Mouse (Mus musculus) ES-E14 (cell line): ENCODE results near the gene Apon. TPM values are rescaled to one million over a fixed set of nuclear protein-coding genes. Genes with fewer than 3 reads are reported as not detected.
A peak's percentile ranks its signal among the peaks of the same experiment; 100 is the strongest.
"Not testable (repeated sequence)": the region's sequence is repeated elsewhere in the genome, so short reads cannot be mapped to it uniquely, and the experiment has no call there.

Source experiments
- DNase-seq: peaks from one replicate; pipeline ENCODE4 v3.0.0-alpha.2; 2013; ENCODE audit warnings: low read depth, low spot score
- H3K27ac ChIP-seq: 2 replicates; pipeline ENCODE4 v1.5.1; 2012; ENCODE audit warnings: low read depth, mild to moderate bottlenecking, low read length, moderate library complexity, mixed read lengths; ENCODE audit not compliant: poor library complexity, insufficient read depth, severe bottlenecking
- H3K36me3 ChIP-seq: 2 replicates; pipeline ENCODE4 v1.6.1; 2012; ENCODE audit warnings: mild to moderate bottlenecking, low read length, moderate library complexity, mixed read lengths; ENCODE audit not compliant: control insufficient read depth, poor library complexity, insufficient read depth, severe bottlenecking
- H3K4me1 ChIP-seq, 2 experiments: fragments of 150-350 bp in 1 of 2; sonication (generic) in 1 of 2; 2 replicates each; pipeline ENCODE4 v1.6.1; 2012; ENCODE audit warnings: low read length in 2 of 2, mild to moderate bottlenecking in 1 of 2, mixed read lengths in 1 of 2; ENCODE audit not compliant: control insufficient read depth in 2 of 2, insufficient read depth in 2 of 2, poor library complexity in 1 of 2
- H3K4me3 ChIP-seq, 2 experiments: fragments of 150-350 bp in 1 of 2; sonication (generic) in 1 of 2; 2 replicates each; pipeline ENCODE4 v1.5.1; 2012; ENCODE audit warnings: low read length in 2 of 2, low read depth in 1 of 2, mild to moderate bottlenecking in 1 of 2, mixed read lengths in 1 of 2; ENCODE audit not compliant: insufficient read depth in 1 of 2, poor library complexity in 1 of 2, severe bottlenecking in 1 of 2
- H3K9ac ChIP-seq: 2 replicates; pipeline ENCODE4 v1.6.1; 2012; ENCODE audit warnings: low read depth, mild to moderate bottlenecking, low read length, mixed read lengths; ENCODE audit not compliant: poor library complexity, insufficient read depth, severe bottlenecking
- H3K9me3 ChIP-seq: fragments of 150-350 bp; sonication (generic); 2 replicates; pipeline ENCODE4 v1.6.1; 2012; ENCODE audit warnings: low read depth, mild to moderate bottlenecking, low read length; ENCODE audit not compliant: control insufficient read depth, insufficient read depth
- CHD2 ChIP-seq: IDR thresholded peaks from 2 replicates; pipeline ENCODE4 v1.6.1; 2014; ENCODE audit warnings: mild to moderate bottlenecking, low read depth, low read length, inconsistent platforms
- HCFC1 ChIP-seq: IDR thresholded peaks from 2 replicates; pipeline ENCODE4 v1.6.1; 2012; ENCODE audit warnings: low read length, inconsistent platforms, borderline replicate concordance; ENCODE audit not compliant: insufficient read depth
- MAFK ChIP-seq: IDR thresholded peaks from 2 replicates; pipeline ENCODE4 v1.6.1; 2014; ENCODE audit warnings: mild to moderate bottlenecking, low read depth, low read length, inconsistent platforms; ENCODE audit not compliant: insufficient read depth
- ZC3H11A ChIP-seq: IDR thresholded peaks from 2 replicates; pipeline ENCODE4 v1.6.1; 2012; ENCODE audit warnings: low read depth, mild to moderate bottlenecking, inconsistent platforms, low read length, borderline replicate concordance
- ZNF384 ChIP-seq: IDR thresholded peaks from 2 replicates; pipeline ENCODE4 v1.6.1; 2012; ENCODE audit warnings: low read depth, low read length, inconsistent platforms
- in situ Hi-C, 2 experiments: fragments of 600-800 bp; cut with MboI; formaldehyde crosslinking; loops; one replicate each; pipeline ENCODE4 v1.15.1; 2025; ENCODE audit warnings: low sequenced_read_pairs in 2 of 2, inconsistent platforms in 1 of 2; ENCODE audit not compliant: unreplicated experiment in 2 of 2
- total RNA-seq: library from RNA; depleted of rRNA; stranded (reverse); fragments of 300-350 nt; gene quantifications from 2 replicates; pipeline ENCODE4 v1.2.3, GENCODE M21; 2012

Gene Apon
- total RNA-seq, 1 experiment, result 0.31 TPM

- TF ChIP-seq MAFK (no peak), ZNF384 (no peak), ZC3H11A (no peak), CHD2 (no peak), HCFC1 (no peak)
- H3K27ac ChIP-seq, result no peak overlapping the region
- peaks cover 3 to 7% of the 10 kb centered on the region in 2 experiments; a peak in 2 of 4 replicates for H3K4me1 ChIP-seq
- no peak for DNase-seq
- H3K36me3 ChIP-seq, result peaks cover 5% of the 10 kb centered on the region
- in situ Hi-C loops, result no loop called here
- H3K4me3 ChIP-seq, result no peak overlapping the region
- H3K9me3 ChIP-seq, result no peaks in the 10 kb centered on the region
- no peak overlapping the region for H3K9ac ChIP-seq
Observed at GRCm38 (mm10) chr10:128271883-128272282, 18.0 kb downstream of the Apon start.

DNA sequence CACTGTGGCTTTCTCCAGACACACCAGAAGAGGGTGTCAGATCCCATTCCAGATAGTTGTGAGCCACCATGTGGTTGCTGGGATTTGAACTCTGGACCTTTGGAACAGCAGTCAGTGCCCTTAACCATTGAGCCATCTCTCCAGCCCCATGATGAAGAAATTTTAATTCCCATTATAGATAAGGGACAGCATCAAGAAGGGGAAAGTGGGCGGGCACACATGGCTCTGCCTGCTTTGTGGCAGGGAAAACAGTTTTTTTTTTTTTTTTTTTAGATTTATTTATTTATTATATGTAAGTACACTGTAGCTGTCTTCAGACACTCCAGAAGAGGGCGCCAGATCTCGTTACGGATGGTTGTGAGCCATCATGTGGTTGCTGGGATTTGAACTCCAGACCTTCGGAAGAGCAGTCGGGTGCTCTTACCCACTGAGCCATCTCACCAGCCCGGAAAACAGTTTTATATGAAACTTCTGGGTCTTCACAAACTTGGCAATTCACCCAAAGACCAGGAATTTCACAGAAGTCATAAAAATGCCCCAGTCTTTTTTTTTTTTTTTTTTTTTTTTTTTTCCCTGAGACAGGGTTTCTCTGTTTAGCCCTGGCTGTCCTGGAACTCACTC lies 19.0 kb downstream of the Apon start:
- H3K9me3 ChIP-seq, H3K4me3 ChIP-seq, DNase-seq, H3K9ac ChIP-seq, H3K27ac ChIP-seq, H3K36me3 ChIP-seq, in situ Hi-C loops, H3K4me1 ChIP-seq: not testable (repeated sequence)
- peak; percentile 92 for TF ChIP-seq ZNF384

DNA sequence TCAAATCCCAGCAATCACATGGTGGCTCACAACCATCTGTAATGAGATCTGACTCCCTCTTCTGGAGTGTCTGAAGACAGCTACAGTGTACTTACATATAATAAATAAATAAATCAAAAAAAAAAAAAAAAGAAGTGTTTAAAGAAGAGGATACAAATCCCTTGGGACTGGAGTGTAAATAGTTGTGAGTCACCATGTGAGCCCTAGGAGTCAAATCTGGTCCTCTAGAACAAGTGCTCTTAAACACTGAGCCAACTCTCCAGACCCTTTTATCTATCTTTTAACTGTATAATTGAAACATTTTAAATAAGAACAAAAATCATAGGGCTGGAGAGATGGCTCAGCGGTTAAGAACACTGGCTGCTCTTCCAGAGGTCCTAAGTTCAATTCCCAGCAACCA lies 21.5 kb downstream of the Apon start:
- H3K4me3 ChIP-seq, H3K9ac ChIP-seq, H3K4me1 ChIP-seq, H3K9me3 ChIP-seq, in situ Hi-C loops, DNase-seq, H3K27ac ChIP-seq: not testable (repeated sequence)
- H3K36me3 ChIP-seq, result peaks cover 17% of the 10 kb centered on the region

GRCm38 (mm10) chr10:128278158-128278557 lies 24.3 kb downstream of the Apon start:
- Histone ChIP-seq H3K27ac (no peak overlapping the region), H3K4me3 (no peak overlapping the region), H3K4me1 (peaks cover 0 to 5% of the 10 kb centered on the region in 2 experiments; a peak in 1 of 4 replicates), H3K9me3 (no peaks in the 10 kb centered on the region), H3K9ac (no peak overlapping the region), H3K36me3 (peaks cover 25% of the 10 kb centered on the region)
- DNase-seq, result no peak
- in situ Hi-C loops, result no loop called here
- no peak for TF ChIP-seq ZNF384
- no peak for TF ChIP-seq ZC3H11A
- TF ChIP-seq HCFC1, result no peak
- no peak for TF ChIP-seq MAFK
- TF ChIP-seq CHD2, result no peak

DNA sequence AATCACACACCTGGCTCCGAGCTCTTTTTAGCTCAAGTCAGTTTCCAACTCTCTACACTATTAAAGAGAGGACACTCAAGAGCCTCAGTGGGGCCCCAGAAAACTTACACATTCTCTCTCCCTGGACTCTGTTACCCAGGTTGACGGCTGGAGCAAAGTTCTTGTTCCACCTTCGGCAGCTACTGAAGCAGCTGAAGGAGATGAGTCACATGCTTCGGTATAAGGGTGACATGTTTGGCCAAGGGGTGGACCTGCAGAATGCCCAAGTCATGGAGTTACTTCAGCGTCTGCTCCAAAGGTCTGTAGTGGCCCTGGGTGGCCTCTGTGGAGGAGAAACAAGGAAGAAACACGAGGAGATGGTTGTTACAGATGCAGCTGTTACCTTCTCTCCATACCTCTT lies 27.0 kb downstream of the Apon start:
- H3K4me3 ChIP-seq, result no peak overlapping the region
- no peaks in the 10 kb centered on the region for H3K9me3 ChIP-seq
- peaks cover 35% of the 10 kb centered on the region for H3K36me3 ChIP-seq
- in situ Hi-C loops, result no loop called here
- H3K4me1 ChIP-seq, result peaks cover 0 to 10% of the 10 kb centered on the region in 2 experiments; a peak in 2 of 4 replicates
- no peak for TF ChIP-seq MAFK
- no peak for TF ChIP-seq ZC3H11A
- TF ChIP-seq ZNF384, result no peak
- no peak for TF ChIP-seq HCFC1
- no peak overlapping the region for H3K9ac ChIP-seq
- H3K27ac ChIP-seq, result no peak overlapping the region
- DNase-seq, result no peak
